Mouse (Mus musculus): Measurements from ENCODE around the gene Eif2b2.

DNA sequence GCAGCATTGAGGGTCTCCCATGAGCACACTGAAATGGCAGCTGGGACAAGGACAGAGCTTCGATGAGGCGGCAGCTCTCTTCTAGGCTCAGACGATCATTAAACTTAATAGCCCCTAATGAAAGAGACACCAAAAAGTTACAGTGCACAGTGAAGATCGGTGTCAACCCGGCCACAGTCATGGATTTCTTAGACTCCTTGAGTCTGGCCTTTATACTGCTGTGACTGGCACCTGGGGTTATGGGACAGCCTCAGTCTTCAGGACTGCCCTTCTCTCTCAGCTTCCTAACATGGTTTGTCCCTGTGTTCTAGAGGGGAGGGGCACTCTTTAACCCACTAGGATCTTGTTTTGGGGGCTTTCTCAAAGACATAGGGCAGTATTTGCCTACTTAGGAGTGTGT is 18.3 kb downstream of the Eif2b2 start:
- TF ChIP-seq NRF1 (IDR thresholded peaks at IDR 0.05; ENCODE audit: low read depth, low read length) (no peak), CTCF (conservative IDR thresholded peaks at IDR 0.05 in 1 of 2, IDR thresholded peaks at IDR 0.05 in 1 of 2; ENCODE audit: low read depth in 2 of 2, low read length in 2 of 2) (no peak), POLR2A (IDR thresholded peaks at IDR 0.05; ENCODE audit: low read depth, low read length) (no peak), POLR2AphosphoS2 (IDR thresholded peaks at IDR 0.05; ENCODE audit: low read depth, low read length) (no peak), BHLHE40 (IDR thresholded peaks at IDR 0.05; ENCODE audit: low read depth, low read length) (no peak), MAZ (IDR thresholded peaks at IDR 0.05; ENCODE audit: low read depth, low read length) (no peak)
